Mouse (Mus musculus): ENCODE measurements around the gene Prdm11.

Gene Prdm11

GRCm38 (mm10) chr2:92933379-92933778 is 112.6 kb downstream of the Prdm11 start:
- no peak for DNase-seq (ENCODE audit: inconsistent ontology term)

- no peak for DNase-seq (ENCODE audit: inconsistent ontology term)
Observed at GRCm38 (mm10) chr2:92931061-92931460, 114.9 kb downstream of the Prdm11 start.

- DNase-seq (ENCODE audit: inconsistent ontology term): no peak
Observed at GRCm38 (mm10) chr2:92929696-92930095, 116.3 kb downstream of the Prdm11 start.

- DNase-seq (ENCODE audit: inconsistent ontology term): no peak
Observed at GRCm38 (mm10) chr2:92924677-92925259, 121.2 kb downstream of the Prdm11 start.

- DNase-seq (ENCODE audit: inconsistent ontology term): no peak
Observed at GRCm38 (mm10) chr2:92920709-92921108, 125.3 kb downstream of the Prdm11 start.

- no peak for DNase-seq (ENCODE audit: inconsistent ontology term)
Observed at GRCm38 (mm10) chr2:92917405-92918142, 128.4 kb downstream of the Prdm11 start.

- peak; percentile 12 for DNase-seq (ENCODE audit: inconsistent ontology term)
Observed at GRCm38 (mm10) chr2:92915659-92916631, 130.0 kb downstream of the Prdm11 start.

Data from Muller cell, postnatal 12 days (primary cell).